Mouse (Mus musculus): ENCODE data around the gene Taf5. TPM values are rescaled to one million over a fixed set of nuclear protein-coding genes. Genes with fewer than 3 reads are reported as not detected.

The Taf5 gene
- total and polyA plus RNA-seq, 3 experiments: 1.5 to 2.9 (median 2.7) TPM

DNA sequence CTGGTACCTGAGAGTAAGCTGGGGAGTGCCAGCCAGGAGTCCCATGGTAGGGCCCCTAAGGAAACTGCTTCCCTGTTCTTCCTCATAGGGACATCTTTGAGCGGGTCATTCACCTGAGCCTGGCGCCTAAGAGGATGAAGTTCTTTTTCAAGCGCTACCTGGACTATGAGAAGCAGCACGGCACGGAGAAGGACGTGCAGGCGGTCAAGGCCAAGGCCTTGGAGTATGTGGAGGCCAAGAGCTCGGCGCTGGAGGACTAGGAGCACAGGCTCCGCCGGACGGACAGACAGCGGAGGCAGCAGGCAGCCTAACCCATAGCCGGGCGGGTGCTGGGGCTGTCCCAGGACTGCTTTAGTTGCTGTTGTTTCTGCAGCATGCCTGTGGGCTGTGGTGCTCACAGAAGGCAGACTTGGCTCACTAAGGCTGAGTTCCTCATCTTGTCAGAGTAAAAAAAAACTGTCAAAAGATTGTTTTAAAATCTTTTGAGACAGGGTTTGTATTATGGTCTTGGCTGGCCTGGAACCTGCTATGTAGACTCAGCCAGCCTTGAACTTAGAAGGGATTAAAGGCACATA, 63.1 kb downstream of the Taf5 start:
- intact Hi-C loops (cut with DNase I): no loop called here
- no peak for TF ChIP-seq CTCF (IDR thresholded peaks at IDR 0.05)
- no peak for TF ChIP-seq POLR2A (IDR thresholded peaks at IDR 0.05; ENCODE audit: insufficient read depth, low read depth, low read length)
- no peak for TF ChIP-seq EP300 (IDR thresholded peaks at IDR 0.05; ENCODE audit: insufficient read depth, low read depth, low read length)
- Histone ChIP-seq H3K27ac (no peak overlapping the region), H3K4me3 (no peak overlapping the region), H3K9ac (ENCODE audit: low read depth, low read length) (no peak overlapping the region), H3K4me1 (ENCODE audit: control insufficient read depth, insufficient read depth, low read length) (no peaks in the 10 kb centered on the region; the same call in 1 of the 2 replicates), H3K27me3 (ENCODE audit: control insufficient read depth, insufficient read depth, low read length) (no peaks in the 10 kb centered on the region), H3K79me2 (replicated peaks; ENCODE audit: control insufficient read depth, insufficient read depth, low read length) (no peaks in the 10 kb centered on the region), H3K36me3 (ENCODE audit: control insufficient read depth, insufficient read depth, low read length) (no peaks in the 10 kb centered on the region)
- no peak for DNase-seq
- 95% methylated on average over 15 of the region's 15 CpGs for WGBS

Other genes starting within 250 kb of the Taf5 start
- gene Ina, start 53.0 kb upstream of the Taf5 start, total RNA-seq (2021): under 1 TPM in 1 of 2 experiments, not detected in 1; 0.11 TPM
- 0.04 and 0.09 TPM in 2 replicates for gene Ina, start 53.0 kb upstream of the Taf5 start, polyA plus RNA-seq (2012; rRNA removed)
- 10 to 100 TPM; 58.2 to 63.9 TPM for gene Nt5c2, start 52.6 kb upstream of the Taf5 start, total RNA-seq (2021)
- gene Nt5c2, start 52.6 kb upstream of the Taf5 start, polyA plus RNA-seq (2012; rRNA removed): 16.7 and 24.5 TPM in 2 replicates
- gene Pcgf6, start 16.8 kb upstream of the Taf5 start, total RNA-seq (2021): 1 to 10 TPM; 2.7 to 3.2 TPM
- gene Pcgf6, start 16.8 kb upstream of the Taf5 start, polyA plus RNA-seq (2012; rRNA removed): 2.5 and 3.5 TPM in 2 replicates
- gene Usmg5, start 22.9 kb downstream of the Taf5 start, total RNA-seq (2021): 1,000 to 10,000 TPM; 2,026 to 2,490 TPM
- 762 and 1,154 TPM in 2 replicates for gene Usmg5, start 22.9 kb downstream of the Taf5 start, polyA plus RNA-seq (2012; rRNA removed)
- gene Pdcd11, start 23.0 kb downstream of the Taf5 start, total RNA-seq (2021): 10 to 100 TPM; 11.8 to 12.4 TPM
- gene Pdcd11, start 23.0 kb downstream of the Taf5 start, polyA plus RNA-seq (2012; rRNA removed): 5.5 and 7.7 TPM in 2 replicates
- 1 to 10 TPM; 3.7 to 4.5 TPM for gene Calhm2, start 70.5 kb downstream of the Taf5 start, total RNA-seq (2021)
- 7.1 and 7.5 TPM in 2 replicates for gene Calhm2, start 70.5 kb downstream of the Taf5 start, polyA plus RNA-seq (2012; rRNA removed)
- not detected for gene Calhm1, start 76.5 kb downstream of the Taf5 start, total RNA-seq (2021)
- not detected in 2 replicates for gene Calhm1, start 76.5 kb downstream of the Taf5 start, polyA plus RNA-seq (2012; rRNA removed)
- gene Calhm3, start 90.0 kb downstream of the Taf5 start, total RNA-seq (2021): not detected
- gene Calhm3, start 90.0 kb downstream of the Taf5 start, polyA plus RNA-seq (2012; rRNA removed): not detected in 2 replicates
- gene Neurl1a, start 111.1 kb downstream of the Taf5 start, total RNA-seq (2021): 1 to 10 TPM; 1.5 to 1.7 TPM
- gene Neurl1a, start 111.1 kb downstream of the Taf5 start, polyA plus RNA-seq (2012; rRNA removed): 1.1 and 2.5 TPM in 2 replicates